Mouse (Mus musculus): ENCODE measurements around the gene Galnt3.

Galnt3 gene

DNA sequence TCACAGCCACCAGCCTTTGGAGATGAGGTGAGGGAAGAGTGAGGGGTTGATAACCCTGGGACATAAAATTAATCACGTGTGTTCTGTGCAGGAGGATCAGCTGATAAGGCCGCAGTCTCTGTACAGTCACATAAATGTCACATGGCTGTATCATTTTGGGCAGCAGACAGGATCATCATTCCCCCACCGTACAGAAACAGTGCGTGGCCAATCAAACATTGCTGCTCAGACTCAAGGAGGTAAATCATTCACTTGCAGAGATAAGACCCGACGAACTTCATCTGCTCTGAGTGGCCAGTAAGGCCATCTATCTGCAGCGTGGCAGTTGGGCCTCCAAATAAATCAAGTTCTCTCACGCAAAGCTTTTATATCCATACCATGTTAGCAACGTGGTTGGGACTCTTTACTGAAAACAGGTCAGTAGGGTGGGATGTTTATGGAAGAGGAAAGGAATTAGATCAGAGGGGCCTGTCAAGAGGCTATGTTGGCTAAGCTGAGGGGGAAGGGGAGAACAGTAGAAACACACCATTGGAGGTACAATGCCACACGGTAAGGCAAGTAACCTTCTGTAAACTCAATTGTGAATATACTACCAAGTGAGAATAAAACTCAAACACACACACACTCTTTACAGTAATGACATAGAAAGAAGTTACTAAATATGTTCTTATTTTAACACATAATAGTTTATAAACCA, 20.9 kb downstream of the Galnt3 start:
- no peak for DNase-seq

DNA sequence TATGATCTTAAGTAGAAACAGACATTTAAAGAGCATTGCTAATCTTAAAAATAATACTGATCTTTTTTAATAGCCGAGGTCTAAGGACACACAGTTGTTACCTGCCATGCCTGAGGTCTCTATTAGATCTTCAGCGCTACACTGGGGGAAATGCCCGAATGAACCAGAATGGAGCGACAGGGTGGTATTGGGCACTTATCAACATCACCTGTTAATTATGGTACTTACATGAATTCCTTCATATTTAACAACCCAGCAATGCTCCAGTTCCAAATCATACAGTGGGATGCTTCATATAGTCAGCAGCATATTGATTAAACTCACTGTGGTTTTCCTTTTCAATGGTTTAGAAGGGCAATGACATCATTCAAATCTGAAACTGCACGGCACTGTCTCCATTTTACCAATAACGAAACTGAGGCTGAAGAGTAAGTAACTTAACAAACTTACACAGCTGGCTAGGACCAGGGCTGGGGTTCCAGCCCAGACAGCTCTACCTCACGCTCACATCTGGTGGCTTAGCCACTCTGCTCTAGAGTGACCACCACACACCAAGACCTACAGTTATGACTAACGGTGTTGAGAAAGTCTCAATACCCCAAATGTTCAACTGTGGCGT, 23.0 kb downstream of the Galnt3 start:
- no peak for DNase-seq

DNA sequence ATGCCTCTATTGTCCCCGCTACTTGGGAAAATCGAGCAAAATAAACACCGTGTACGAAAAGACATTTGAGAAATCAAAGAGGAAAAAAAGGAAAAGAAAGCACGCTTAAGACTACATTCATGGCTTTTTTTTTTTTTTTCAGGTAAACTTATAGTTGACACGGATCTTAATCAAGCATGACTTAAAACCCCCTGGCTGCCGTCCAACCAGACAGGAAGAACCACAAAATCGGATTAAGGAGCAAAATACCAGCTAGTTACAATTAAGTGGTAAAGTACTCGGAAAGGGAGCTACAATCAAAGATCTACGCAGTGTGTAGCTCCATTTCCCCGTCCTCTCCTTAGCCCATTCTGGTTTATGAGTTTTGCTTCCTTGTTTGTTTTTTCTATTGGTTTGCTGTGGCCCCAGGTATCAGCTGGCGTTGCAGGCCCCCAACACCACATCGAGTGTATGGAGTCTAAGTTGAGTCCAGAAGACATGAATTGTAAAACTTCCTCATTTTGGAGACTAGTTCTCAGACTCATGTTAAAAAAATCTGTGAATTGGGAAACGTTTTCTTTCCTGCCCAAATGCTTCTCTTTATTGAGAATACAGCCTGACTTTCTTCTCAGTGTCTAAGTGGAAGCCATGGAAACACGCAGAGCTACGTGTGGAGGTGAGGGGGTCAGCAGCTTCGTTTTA, 24.0 kb downstream of the Galnt3 start:
- no peak for DNase-seq

DNA sequence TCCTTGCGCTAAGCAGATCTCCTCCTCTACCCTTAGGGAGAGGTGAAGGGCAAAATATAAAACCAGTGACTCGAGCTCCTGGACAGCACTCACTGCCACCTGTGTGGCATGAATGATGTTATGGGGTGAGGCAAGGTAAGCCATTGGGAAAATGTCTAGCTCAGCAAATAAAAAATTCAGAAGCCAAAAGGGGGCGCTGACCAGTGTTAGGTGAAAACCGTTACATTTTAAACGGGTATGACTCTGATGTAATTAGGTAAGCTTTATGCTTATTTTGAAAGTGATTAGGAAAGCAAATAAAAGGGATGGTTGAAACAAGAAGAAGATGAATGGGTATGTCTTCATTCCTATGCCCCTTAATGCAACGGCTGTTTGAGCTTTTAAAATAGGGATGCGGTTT, 24.6 kb downstream of the Galnt3 start:
- DNase-seq: no peak

DNA sequence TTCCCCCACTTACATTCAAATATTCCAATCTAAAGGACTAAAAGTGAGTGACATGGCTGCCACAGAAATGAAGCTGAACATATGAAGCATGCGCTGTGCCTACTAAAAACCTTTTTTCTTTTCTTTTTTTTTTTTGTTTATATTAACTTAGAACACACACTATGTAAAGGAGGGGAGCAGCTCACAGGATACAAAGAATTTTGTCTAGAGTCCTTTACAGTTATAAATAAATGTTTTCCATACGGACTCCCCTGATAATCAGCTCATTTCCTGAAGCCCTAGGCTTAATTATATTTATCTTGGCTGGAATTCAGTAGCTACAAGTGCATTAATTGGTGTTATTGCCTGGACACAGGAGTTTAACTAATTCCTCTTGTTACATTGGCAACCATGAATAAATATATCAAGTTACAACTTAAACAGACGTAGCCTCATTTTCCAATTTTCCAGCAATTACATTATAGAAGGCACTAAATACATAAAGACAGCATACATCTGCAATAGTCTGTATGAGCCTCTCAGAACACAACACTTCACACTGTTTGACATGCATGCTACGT, 30.1 kb downstream of the Galnt3 start:
- no peak for DNase-seq

DNA sequence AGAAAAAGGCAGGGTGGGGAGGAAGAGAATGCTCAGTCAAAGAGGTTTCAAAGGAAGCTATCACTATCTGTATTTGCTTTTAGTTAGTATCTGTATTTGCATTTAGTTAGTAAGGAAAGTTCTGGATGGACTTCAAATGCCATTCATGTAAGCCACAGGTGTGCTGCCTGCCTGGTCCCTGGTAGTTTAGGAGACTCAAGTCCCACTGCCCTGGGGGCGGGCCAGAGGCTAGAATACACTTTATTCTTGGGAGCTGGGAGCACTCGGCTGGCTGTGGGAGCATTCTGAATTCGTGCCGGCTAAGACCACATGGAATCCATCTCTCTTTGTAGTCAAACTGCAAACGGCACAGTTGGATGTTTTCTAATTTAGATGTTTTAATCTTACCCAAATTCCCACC, 33.5 kb downstream of the Galnt3 start:
- DNase-seq: no peak

DNA sequence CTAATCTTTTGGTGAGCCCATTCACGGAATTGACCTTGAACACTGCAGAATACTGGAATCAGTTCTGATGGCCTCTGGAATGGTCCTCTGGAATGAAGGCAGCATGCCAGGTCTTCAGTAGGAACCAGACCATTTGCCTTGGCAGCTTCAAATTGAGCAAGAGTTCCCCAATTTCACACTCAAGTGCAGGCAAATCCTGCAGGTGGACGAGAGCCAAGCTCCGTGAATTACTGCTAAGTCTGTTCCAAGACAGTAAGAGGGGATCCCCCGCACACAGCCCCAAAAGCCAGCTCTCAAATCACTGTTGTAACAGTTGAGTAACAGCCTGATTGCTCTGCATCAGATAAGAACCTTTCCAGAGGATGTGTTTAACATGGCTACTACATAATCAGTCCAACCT, 42.9 kb downstream of the Galnt3 start:
- no peak for DNase-seq

DNA sequence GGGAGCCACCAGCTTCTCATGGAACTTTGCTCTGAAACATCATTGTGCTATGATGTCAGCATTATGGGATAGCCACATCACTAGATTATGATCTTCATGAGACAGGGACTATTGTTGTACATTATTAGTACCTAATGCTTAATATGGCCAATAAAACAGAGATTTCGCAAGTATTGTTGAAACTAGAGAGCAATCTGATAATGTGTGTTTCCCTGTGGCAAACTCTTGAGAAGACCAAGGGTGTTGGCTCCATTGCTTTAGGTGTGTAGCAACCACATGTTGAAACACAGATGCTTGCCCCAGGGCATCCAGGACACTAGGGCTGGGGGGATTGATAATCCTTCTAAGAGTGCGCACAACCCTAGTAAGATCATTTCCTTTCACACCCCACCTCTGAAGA, 44.1 kb downstream of the Galnt3 start:
- DNase-seq: no peak

DNA sequence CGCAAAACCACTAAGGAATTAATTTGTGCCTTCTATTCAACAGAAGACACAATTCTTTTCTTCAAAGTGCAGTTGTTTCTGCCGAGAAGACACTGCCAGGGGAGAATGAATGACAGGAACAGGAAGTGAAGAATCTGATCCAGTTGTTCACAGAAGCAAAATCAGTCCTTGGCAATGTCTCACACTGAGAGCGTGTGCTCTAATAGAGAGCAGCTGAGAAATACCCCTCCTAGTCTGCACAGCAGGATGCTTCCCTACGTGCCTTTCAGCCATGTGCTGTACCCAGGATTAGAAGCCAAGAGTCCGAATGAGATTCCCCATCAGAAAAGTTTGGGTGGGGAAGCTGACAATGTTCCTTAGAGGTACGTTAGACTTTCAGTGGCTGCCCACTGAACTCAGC, 55.3 kb downstream of the Galnt3 start:
- DNase-seq: no peak

DNA sequence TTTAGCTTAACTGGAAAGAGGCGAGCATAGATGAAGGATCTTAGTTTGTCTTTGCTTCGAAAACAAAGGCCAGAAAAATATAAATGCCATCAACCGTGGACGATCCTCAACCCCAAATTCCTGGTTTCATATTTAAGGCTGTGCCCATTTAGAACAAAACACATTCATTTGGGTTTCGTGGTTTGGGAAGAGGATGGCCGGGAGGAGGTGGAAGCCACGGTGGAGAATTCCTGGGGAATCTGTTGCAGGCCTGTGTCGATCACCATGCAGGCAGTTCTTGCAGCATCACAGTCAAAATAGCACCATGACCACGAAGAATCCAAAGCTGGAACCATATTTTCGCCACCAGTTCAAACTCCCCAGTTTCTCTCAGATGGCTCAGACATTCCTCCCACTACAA, 61.5 kb downstream of the Galnt3 start:
- no peak for DNase-seq

DNA sequence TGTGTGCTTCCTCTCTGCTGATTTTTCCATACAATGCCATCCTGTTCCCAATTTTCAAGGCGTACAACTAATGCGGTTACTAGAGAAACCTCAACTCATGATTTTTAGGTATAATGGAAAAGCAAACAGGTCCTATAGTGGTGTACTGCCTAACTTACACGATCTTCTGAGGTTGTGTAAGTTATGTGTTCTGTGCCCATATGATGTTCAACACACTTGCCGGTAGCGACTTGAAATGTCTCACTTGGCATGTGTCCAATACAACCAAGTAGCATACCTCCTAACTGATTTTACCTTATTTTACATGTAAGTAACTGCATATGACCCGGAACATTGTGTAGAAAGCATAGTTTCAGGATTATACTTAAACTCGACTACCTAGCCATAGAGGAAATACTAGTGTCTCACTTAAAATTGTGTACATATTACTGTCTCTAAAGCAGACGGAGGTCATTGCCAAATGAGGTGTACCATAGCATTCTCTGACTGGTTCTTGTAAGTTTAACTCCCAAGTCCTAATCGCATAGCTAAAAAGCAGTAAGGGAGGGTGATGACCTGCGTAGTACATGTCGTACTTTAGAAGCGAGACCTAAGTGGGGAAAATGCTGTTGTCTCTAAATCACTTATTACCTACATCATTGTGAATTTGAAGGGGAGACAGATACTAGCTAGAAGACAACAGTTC, 80.2 kb downstream of the Galnt3 start:
- no peak for DNase-seq

DNA sequence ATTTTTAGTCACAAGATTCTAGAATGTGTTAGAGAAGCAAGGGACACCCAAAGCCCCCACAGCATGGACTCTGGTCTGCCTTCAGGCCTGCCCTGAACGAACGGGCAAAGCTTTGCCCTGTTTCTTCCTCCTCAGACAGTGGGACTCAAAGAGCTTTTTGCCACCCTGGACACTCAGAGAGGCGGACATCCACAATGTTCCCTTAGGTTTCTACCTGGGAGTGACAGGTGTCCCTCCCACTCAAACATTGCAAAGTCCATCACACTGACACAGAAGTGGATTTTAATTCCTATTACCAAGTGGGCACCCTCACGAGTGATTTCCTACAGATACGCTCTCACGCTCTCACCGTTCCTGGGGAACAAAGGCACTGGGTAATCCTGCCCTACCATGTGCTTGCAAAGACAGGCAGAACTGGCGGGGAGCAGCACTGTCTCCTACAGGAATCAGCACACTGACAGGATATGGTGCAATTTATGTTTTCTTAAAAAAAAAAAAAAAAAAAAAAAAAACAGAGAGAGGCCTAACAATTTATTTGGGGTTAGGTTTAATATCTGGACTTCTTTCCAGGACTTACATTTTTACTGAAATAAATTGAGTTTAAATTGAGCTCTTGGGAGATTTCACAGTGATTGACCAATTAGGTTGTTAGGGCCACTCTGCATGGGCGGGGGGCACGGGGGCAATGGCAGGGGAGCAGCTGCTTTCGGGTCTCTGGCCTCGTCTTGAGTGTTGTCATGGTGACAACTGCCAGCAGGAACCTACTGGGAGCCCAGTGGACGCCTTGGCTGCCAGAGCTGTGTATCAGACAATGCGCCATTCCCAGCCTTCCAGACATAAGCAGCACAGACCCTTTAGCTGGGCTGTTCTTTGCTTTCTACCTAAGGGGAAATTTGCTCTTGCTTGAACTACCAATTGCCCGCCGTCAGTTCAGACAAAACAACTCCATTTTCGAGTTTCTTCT, 81.1 kb downstream of the Galnt3 start:
- no peak for DNase-seq

DNA sequence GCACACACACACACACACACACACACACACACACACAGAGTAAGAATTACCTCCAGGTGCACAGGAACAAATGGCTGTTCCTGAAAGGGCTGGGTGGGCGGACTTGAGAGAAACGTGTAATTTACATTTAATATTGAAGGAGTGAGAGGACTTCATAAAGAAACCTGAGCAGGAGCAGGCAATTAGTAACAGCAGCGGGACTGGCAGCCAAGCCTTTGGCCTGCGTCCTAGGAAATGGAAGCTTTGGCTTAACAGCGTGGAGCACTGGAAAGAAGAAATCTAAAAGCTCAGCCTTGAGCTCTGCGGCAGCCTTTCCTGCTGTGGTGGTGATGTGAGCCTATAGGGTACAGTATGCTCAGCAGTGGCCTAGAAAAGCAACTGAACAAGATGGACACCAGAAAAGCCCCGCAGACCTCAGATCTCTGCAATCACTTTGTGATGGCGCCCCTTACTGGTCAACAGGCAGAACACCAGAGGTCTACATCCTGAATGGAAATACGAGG, 82.8 kb downstream of the Galnt3 start:
- peak; percentile 30 to 44 for DNase-seq

DNA sequence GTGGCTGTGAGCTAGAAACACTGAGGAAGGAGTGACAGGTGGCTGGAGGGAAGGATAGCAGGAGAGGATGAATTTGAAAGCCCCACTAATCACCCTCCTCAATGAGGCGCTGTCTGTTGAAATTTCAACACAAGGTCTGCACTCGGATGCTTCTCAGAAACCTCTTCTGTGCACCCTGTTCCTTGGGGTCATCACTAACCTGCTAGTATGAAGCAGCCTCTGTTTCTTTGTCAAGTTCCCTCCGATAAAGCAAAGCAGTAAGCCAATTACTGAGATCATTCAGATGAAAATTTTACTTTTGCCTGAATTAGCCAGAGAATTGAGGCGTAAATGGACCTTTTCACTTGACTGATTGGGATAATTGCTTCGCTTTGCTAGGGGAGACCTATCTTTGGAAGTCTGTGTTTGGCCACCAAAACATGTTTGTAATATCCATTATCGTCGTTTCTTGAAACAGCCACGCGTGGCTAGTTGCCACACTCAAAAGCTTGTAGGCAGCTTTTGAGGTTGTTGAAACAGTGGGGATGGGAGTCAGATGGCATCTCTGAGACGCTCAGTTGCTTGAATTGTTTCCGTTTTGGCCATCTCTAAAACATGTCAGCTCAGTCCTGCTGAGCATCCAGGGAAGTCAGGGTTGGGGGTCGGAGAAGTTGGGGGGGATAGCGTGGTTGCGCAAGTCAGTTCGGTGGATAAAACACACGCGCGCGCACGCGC, 83.4 kb downstream of the Galnt3 start:
- no peak for DNase-seq

DNA sequence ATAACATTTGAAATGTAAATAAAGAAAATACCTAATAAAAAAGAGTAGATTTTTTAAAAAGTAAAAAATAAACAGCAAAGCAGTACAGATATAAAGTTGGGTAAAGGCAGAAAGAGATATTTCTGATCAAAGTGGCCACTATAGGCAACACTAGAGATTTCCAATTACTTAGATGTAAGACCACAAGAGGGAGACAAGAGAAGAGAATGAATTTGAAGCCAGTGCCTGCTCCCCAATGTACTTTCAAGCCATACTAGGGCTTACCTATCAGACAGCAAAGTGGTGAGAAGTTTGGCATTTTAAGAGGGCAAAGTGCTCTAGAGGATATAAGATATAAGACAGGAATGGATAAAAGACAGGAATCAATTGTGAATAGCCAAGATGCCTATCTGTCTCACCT, 84.2 kb downstream of the Galnt3 start:
- no peak for DNase-seq

DNA sequence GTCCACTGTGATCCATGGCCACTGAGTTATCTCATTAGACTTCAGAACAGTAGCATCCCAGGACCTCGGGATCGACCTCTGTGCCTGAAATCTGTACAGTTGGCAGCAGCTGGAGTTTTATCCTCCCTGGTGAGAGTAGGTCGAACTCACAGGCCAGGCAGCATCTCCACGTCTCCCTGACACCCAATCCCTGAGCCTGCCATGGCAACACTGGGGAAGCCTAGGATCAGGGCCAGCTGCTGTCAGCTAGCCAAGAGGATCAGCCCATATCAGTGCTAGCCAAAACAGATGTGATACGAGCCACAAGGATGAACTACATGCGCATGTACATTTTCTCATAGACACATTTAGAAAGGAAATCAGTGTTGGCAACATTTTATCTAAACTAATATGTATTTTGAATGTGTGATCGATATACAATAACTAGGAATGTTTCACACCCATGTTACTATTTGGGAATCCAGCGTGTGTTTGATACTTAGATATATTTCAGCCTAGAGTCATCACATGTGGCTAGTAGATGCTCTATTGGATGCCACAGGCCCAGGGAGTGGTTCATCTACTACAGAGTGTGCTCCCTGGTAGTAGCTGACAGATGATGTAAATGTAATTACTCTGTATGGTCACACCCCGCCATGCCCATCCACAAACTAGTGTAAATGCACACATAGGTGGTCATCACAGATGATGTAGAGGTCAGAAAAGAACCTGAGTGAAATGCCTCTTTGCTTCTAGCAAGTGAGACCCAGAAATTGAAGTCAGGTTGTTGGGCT, 89.7 kb downstream of the Galnt3 start:
- no peak for DNase-seq

All from kidney, adult 8-10 months (tissue).